Mouse (Mus musculus): ENCODE measurements around the gene Sdk2.

DNA sequence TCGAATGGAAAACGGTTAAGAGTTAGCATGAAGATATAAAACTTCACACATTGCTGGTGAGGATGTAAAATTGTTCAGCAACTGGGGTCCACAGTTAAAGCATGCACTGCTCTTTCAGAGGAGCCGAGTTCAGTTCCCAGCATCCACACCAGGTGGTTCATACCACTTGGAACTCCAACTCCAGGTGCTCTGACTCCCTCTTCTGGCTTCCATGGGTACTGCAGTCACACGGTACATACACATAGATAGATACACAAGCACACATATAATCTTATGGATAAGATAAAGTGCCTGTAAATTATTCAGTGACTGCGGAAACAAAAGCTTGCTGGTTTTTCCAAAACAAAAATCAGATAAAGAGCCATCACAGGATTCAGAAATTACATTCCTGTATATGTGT is 19.9 kb downstream of the Sdk2 start:
- TF ChIP-seq CTCF (IDR thresholded peaks at IDR 0.05; ENCODE audit: extremely low read depth, insufficient read depth, insufficient read length, insufficient replicate concordance) (no peak), POLR2A (IDR thresholded peaks at IDR 0.05; ENCODE audit: low read depth, low read length) (no peak)
